Mouse (Mus musculus) CH12.LX (cell line): ENCODE results near the gene Gm26741. TPM values are rescaled to one million over a fixed set of nuclear protein-coding genes. Genes with fewer than 3 reads are reported as not detected.

ENCODE experiments used
- DNase-seq: peaks from one replicate; pipeline ENCODE4 v3.0.0-alpha.2; 2013; ENCODE audit errors: extremely low read depth
- H3K27ac ChIP-seq: 2 replicates; pipeline ENCODE4 v1.5.1; 2012; ENCODE audit warnings: low read depth, mild to moderate bottlenecking, control low read depth, moderate library complexity; ENCODE audit not compliant: insufficient read depth
- H3K27me3 ChIP-seq: replicated peaks from 2 replicates; pipeline ENCODE3; 2012; ENCODE audit warnings: inconsistent platforms
- H3K36me3 ChIP-seq, 2 experiments: replicated peaks in 1 of 2; 2 replicates each; pipeline versions ENCODE3 to v1.6.1; 2012; ENCODE audit warnings: inconsistent platforms in 1 of 2, low read length in 1 of 2, mild to moderate bottlenecking in 1 of 2, mixed read lengths in 1 of 2, moderate library complexity in 1 of 2; ENCODE audit not compliant: control insufficient read depth in 1 of 2, insufficient read depth in 1 of 2
- H3K4me1 ChIP-seq, 2 experiments: 2 replicates each; pipeline ENCODE4 v1.6.1; 2012; ENCODE audit warnings: inconsistent platforms in 1 of 2, moderate library complexity in 1 of 2; ENCODE audit not compliant: insufficient read depth in 2 of 2, control insufficient read depth in 1 of 2
- H3K4me2 ChIP-seq: 2 replicates; pipeline ENCODE4 v1.6.1; 2012; ENCODE audit warnings: low read depth, mild to moderate bottlenecking, control low read depth; ENCODE audit not compliant: poor library complexity, insufficient read depth, severe bottlenecking
- H3K4me3 ChIP-seq, 3 experiments: fragments of 150-350 bp in 1 of 3; sonication (generic) in 1 of 3; replicated peaks in 1 of 3; 2 replicates each; pipeline versions ENCODE3 to v1.5.1; 2011 to 2012; ENCODE audit warnings: low read depth in 2 of 3, low read length in 2 of 3, mild to moderate bottlenecking in 2 of 3, moderate library complexity in 2 of 3, control low read depth in 1 of 3, improper control_type of control experiment in 1 of 3, inconsistent platforms in 1 of 3, mixed read lengths in 1 of 3; ENCODE audit not compliant: poor library complexity in 1 of 3
- H3K79me2 ChIP-seq: replicated peaks from 2 replicates; pipeline ENCODE4 v1.6.1; 2012; ENCODE audit warnings: mild to moderate bottlenecking, moderate library complexity; ENCODE audit not compliant: control insufficient read depth, poor library complexity, insufficient read depth, severe bottlenecking; ENCODE audit errors: extremely low read depth
- H3K9ac ChIP-seq: 2 replicates; pipeline ENCODE4 v1.6.1; 2012; ENCODE audit warnings: low read depth, mild to moderate bottlenecking, control low read depth, moderate library complexity; ENCODE audit not compliant: insufficient read depth
- H3K9me3 ChIP-seq: replicated peaks from 2 replicates; pipeline ENCODE3; 2012; ENCODE audit warnings: low read length, inconsistent platforms, mixed read lengths
- CTCF ChIP-seq, 2 experiments: IDR thresholded peaks in 1 of 2; conservative IDR thresholded peaks in 1 of 2; 2 replicates each; pipeline ENCODE4 v1.5.1; 2011 to 2012; ENCODE audit warnings: low read depth in 2 of 2, low read length in 2 of 2, improper control_type of control experiment in 1 of 2, inconsistent platforms in 1 of 2, mild to moderate bottlenecking in 1 of 2, moderate library complexity in 1 of 2
- ELF1 ChIP-seq: IDR thresholded peaks from 2 replicates; pipeline ENCODE4 v1.6.1; 2014; ENCODE audit warnings: low read depth, mild to moderate bottlenecking, inconsistent platforms, low read length, improper control_type of control experiment
- HCFC1 ChIP-seq: IDR thresholded peaks from 2 replicates; pipeline ENCODE4 v1.6.1; 2012; ENCODE audit warnings: low read depth, mild to moderate bottlenecking, inconsistent platforms, low read length, improper control_type of control experiment
- IRF4 ChIP-seq: IDR thresholded peaks from 2 replicates; pipeline ENCODE4 v1.6.1; 2014; ENCODE audit warnings: low read depth, mild to moderate bottlenecking, inconsistent platforms, low read length, improper control_type of control experiment
- MAFK ChIP-seq: IDR thresholded peaks from 2 replicates; pipeline ENCODE4 v1.6.1; 2011; ENCODE audit warnings: low read length, improper control_type of control experiment; ENCODE audit not compliant: insufficient replicate concordance
- MAX ChIP-seq: IDR thresholded peaks from 2 replicates; pipeline ENCODE4 v1.6.1; 2011; ENCODE audit warnings: low read length, improper control_type of control experiment
- MEF2A ChIP-seq: IDR thresholded peaks from 2 replicates; pipeline ENCODE4 v1.6.1; 2014; ENCODE audit warnings: low read depth, mild to moderate bottlenecking, inconsistent platforms, low read length, improper control_type of control experiment, borderline replicate concordance
- MXI1 ChIP-seq: IDR thresholded peaks from 2 replicates; pipeline ENCODE4 v1.6.1; 2011; ENCODE audit warnings: mild to moderate bottlenecking, low read depth, low read length, improper control_type of control experiment
- NELFE ChIP-seq: IDR thresholded peaks from 2 replicates; pipeline ENCODE4 v1.6.1; 2011; ENCODE audit warnings: low read depth, low read length, improper control_type of control experiment
- NRF1 ChIP-seq: IDR thresholded peaks from 2 replicates; pipeline ENCODE4 v1.6.1; 2014; ENCODE audit warnings: low read depth, mild to moderate bottlenecking, inconsistent platforms, low read length, improper control_type of control experiment, moderate library complexity
- POLR2AphosphoS2 ChIP-seq: IDR thresholded peaks from 2 replicates; pipeline ENCODE4 v1.6.1; 2011; ENCODE audit warnings: low read depth, low read length, improper control_type of control experiment
- RCOR1 ChIP-seq: conservative IDR thresholded peaks from 2 replicates; pipeline ENCODE4 v1.6.1; 2012; ENCODE audit warnings: low read depth, mild to moderate bottlenecking, inconsistent platforms, low read length, improper control_type of control experiment
- UBTF ChIP-seq: IDR thresholded peaks from 2 replicates; pipeline ENCODE4 v1.6.1; 2012; ENCODE audit warnings: low read depth, mild to moderate bottlenecking, inconsistent platforms, low read length, improper control_type of control experiment, moderate library complexity
- ZKSCAN1 ChIP-seq: IDR thresholded peaks from 2 replicates; pipeline ENCODE4 v1.6.1; 2012; ENCODE audit warnings: low read depth, inconsistent platforms, low read length, improper control_type of control experiment, borderline replicate concordance
- ZMIZ1 ChIP-seq: IDR thresholded peaks from 2 replicates; pipeline ENCODE4 v1.6.1; 2012; ENCODE audit warnings: low read depth, mild to moderate bottlenecking, inconsistent platforms, low read length, improper control_type of control experiment
- dilution Hi-C: fragments of 300-500 bp; cut with MboI; formaldehyde crosslinking; loops from 2 replicates; pipeline ENCODE4 v1.14.3; 2020; ENCODE audit warnings: low sequenced_read_pairs; ENCODE audit not compliant: extremely low pct_unique_long_range_greater_than_20kb, extremely low pct_ligation_motif_present
- in situ Hi-C: fragments of 300-500 bp; cut with MboI; formaldehyde crosslinking; loops from 3 replicates; pipeline ENCODE4 v1.14.3; 2019; ENCODE audit warnings: low sequenced_read_pairs, low pct_ligation_motif_present, low pct_unique_long_range_greater_than_20kb, mixed read lengths
- polyA plus RNA-seq: library from polyadenylated mRNA; unstranded; fragments of >175 nt; gene quantifications from 2 replicates; pipeline ENCODE4 v1.2.1, GENCODE M21; 2012; ENCODE audit warnings: low read depth; ENCODE audit not compliant: insufficient read length
- total RNA-seq, 2 experiments: library from RNA; depleted of rRNA; stranded (reverse); fragments of 300-350 nt in 1 of 2; fragments of >200 nt in 1 of 2; gene quantifications; 2 replicates each; pipeline ENCODE4 v1.2.3; 2012 to 2014

The Gm26741 gene
- not detected in 2 replicates for total RNA-seq (2012; rRNA removed)
- total RNA-seq (2014; rRNA removed): not detected in 2 replicates
- polyA plus RNA-seq: not detected in 2 replicates

- no peak within 1 kb of the TSS for H3K4me2 ChIP-seq
- no peak within 1 kb of the TSS for H3K9ac ChIP-seq
- no peak for TF ChIP-seq POLR2AphosphoS2
- no peak for TF ChIP-seq IRF4
- no peak for TF ChIP-seq MAFK
- TF ChIP-seq ZMIZ1: no peak
- TF ChIP-seq UBTF: no peak
- TF ChIP-seq MEF2A: no peak
- TF ChIP-seq, all 38 proteins: peak for 0
- Histone ChIP-seq H3K4me3 (no peak within 1 kb of the TSS), H3K27me3 (no peaks in the 10 kb centered on the region), H3K27ac (no peak within 1 kb of the TSS), H3K79me2 (no peaks in the 10 kb centered on the region), H3K9me3 (no peaks in the 10 kb centered on the region), H3K36me3 (peaks cover 9 to 53% of the 10 kb centered on the region in 2 experiments), H3K4me1 (peaks cover 0 to 6% of the 10 kb centered on the region in 2 experiments; a peak in 2 of 4 replicates)
- DNase-seq: no peak
- dilution Hi-C loops (no loop called here), in situ Hi-C loops (no loop called here)
Measured at GRCm38 (mm10) chr10:52358467-52358866, at the start of gene Gm26741. TSS of gene Gm26741 (plus strand) at chr10:52358767.

GRCm38 (mm10) chr10:52309196-52309595 is 49.4 kb upstream of the Gm26741 start:
- H3K27ac ChIP-seq: no peak overlapping the region
- DNase-seq: no peak
- TF ChIP-seq CTCF (conservative IDR thresholded peaks at IDR 0.05 in 1 of 2, IDR thresholded peaks at IDR 0.05 in 1 of 2; ENCODE audit: low read depth in 2 of 2, low read length in 2 of 2) (no peak), ELF1 (no peak), IRF4 (no peak), NRF1 (no peak), ZMIZ1 (no peak), RCOR1 (no peak), MAX (no peak), HCFC1 (no peak), ZKSCAN1 (no peak), MXI1 (no peak), NELFE (no peak)
- H3K4me3 ChIP-seq: no peak overlapping the region
- H3K79me2 ChIP-seq: no peaks in the 10 kb centered on the region
- H3K4me1 ChIP-seq: no peaks in the 10 kb centered on the region
- H3K4me2 ChIP-seq: no peak overlapping the region
- H3K27me3 ChIP-seq: no peaks in the 10 kb centered on the region
- dilution Hi-C loops (no loop called here), in situ Hi-C loops (no loop called here)
- no peaks in the 10 kb centered on the region for H3K9me3 ChIP-seq
- no peak overlapping the region for H3K9ac ChIP-seq
- H3K36me3 ChIP-seq: peaks cover 0 to 5% of the 10 kb centered on the region in 2 experiments
